Mouse (Mus musculus) kidney, adult 2 months (tissue): ENCODE data around the gene Zfp740. TPM values are rescaled to one million over a fixed set of nuclear protein-coding genes. Genes with fewer than 3 reads are reported as not detected.
A peak's percentile ranks its signal among the peaks of the same experiment; 100 is the strongest.

Experiments
- DNase-seq: peaks from one replicate; pipeline ENCODE4 v3.0.0; 2021
- H3K27ac ChIP-seq: fragments of 200-500 bp; 2 replicates; pipeline ENCODE4 v1.5.1; 2012; ENCODE audit warnings: low read depth, low read length, control low read depth, inconsistent platforms; ENCODE audit not compliant: insufficient read depth
- H3K27me3 ChIP-seq: fragments of 200-500 bp; replicated peaks from 2 replicates; pipeline ENCODE4 v1.6.1; 2012; ENCODE audit warnings: mild to moderate bottlenecking, moderate library complexity, low read length, inconsistent platforms; ENCODE audit not compliant: control insufficient read depth, insufficient read depth
- H3K36me3 ChIP-seq: fragments of 200-500 bp; 2 replicates; pipeline ENCODE4 v1.6.1; 2012; ENCODE audit warnings: mild to moderate bottlenecking, moderate library complexity, low read length, inconsistent platforms; ENCODE audit not compliant: control insufficient read depth, insufficient read depth
- H3K4me1 ChIP-seq: fragments of 200-500 bp; 2 replicates; pipeline ENCODE4 v1.6.1; 2011; ENCODE audit warnings: low read length; ENCODE audit not compliant: control insufficient read depth, insufficient read depth
- H3K4me3 ChIP-seq: fragments of 200-500 bp; 2 replicates; pipeline ENCODE4 v1.5.1; 2011; ENCODE audit warnings: mild to moderate bottlenecking, low read depth, low read length, control low read depth; ENCODE audit not compliant: insufficient read depth
- CTCF ChIP-seq: fragments of 200-500 bp; conservative IDR thresholded peaks from 2 replicates; pipeline ENCODE4 v1.5.1; 2011; ENCODE audit warnings: low read depth, mild to moderate bottlenecking, control low read depth, low read length, moderate library complexity, mixed read lengths; ENCODE audit not compliant: insufficient read depth, insufficient read length
- POLR2A ChIP-seq: fragments of 200-500 bp; IDR thresholded peaks from one replicate; pipeline ENCODE4 v1.6.1; 2011; ENCODE audit warnings: low read depth, low read length, control low read depth
- WGBS: fragments of 180-500 bp; shearing (Covaris S2); methylation state at CpG from one replicate; pipeline ENCODE4 v1.1.7; 2018; 5-methylcytosine and 5-hydroxymethylcytosine counted together
- polyA plus RNA-seq: library from polyadenylated mRNA; depleted of rRNA; stranded (reverse); fragments of >200 nt; gene quantifications from 2 replicates; pipeline ENCODE4 v1.2.3, GENCODE M21; 2012

The Zfp740 gene
- polyA plus RNA-seq, 1 experiment, result 30.3 TPM

DNA sequence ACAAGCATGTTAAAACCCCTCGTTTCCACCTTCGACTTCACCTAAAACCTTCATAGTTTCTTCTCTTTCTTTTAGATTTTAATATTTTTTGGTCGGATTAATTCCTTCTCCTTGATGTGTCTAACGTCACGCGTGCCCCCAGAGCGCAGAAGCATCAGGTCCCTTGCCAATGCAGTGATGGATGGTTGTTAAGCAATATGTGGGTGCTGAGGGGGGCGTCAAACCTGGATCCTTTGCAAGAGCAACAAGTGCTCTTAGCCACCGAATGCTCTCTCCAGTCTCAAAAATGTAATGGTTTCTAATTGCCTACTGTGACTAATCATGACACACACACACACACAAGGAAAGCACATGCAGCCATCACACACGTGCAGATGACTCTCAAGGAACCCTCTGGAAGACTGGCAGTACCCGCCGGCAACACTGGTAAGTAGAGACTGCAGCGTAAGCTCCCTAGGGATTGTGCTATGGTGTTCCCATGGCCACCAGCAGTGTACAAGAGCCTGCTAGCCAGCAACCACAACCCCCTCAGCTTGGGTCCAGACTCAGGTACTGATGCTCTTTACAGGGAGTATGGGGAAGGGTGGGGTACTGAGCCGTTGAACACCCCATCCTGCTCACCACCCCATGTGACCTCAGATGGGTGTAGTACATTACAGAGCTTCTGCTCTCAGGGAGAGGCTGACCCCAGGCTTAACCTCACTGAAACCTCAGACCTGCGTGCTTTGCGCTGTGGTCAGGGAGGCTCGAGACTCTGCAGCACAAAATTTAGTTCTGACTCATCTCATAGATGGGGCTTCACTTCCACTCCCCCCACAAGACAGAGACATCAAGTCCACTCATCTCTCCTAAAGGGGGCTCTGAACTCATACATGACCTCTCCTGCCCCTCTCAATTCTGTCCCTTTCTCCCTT, 27.6 kb downstream of the Zfp740 start:
- Histone ChIP-seq H3K4me1 (no peaks in the 10 kb centered on the region), H3K27me3 (no peaks in the 10 kb centered on the region), H3K27ac (no peak overlapping the region), H3K4me3 (no peak overlapping the region), H3K36me3 (no peaks in the 10 kb centered on the region)
- 78% methylated on average over 17 of the region's 17 CpGs for WGBS
- TF ChIP-seq POLR2A, result no peak
- DNase-seq, result no peak

DNA sequence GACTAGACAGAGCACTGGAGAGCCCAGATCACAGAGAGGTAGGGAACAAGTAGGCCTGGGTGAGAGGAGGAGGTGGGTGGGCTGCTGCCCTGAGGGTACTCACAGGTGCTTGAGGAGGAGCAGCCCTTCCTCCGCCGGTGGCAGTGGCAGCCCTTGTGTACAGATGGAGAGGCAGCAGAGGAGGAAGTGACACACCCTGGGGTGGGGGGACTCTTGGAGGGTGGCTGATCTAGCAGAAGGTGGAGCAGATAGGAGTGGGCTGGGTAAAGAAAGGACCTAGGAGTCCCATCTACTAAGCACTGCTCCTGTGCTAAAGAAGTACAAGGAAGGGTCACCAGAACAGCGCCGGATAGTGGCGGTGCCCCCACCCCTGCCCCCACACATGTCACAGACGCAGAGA, 28.7 kb downstream of the Zfp740 start, which contains the start of gene Itgb7:
Gene Itgb7, minus strand, starts transcription at position 197 of the 400 bp plus-strand sequence.
- Histone ChIP-seq H3K36me3 (no peaks in the 10 kb centered on the region), H3K4me1 (no peaks in the 10 kb centered on the region), H3K27me3 (no peaks in the 10 kb centered on the region), H3K27ac (no peak within 1 kb of the TSS), H3K4me3 (no peak within 1 kb of the TSS)
- no peak for DNase-seq
- WGBS, result 39% methylated on average over 6 of the region's 6 CpGs
- TF ChIP-seq CTCF (no peak), POLR2A (no peak)

DNA sequence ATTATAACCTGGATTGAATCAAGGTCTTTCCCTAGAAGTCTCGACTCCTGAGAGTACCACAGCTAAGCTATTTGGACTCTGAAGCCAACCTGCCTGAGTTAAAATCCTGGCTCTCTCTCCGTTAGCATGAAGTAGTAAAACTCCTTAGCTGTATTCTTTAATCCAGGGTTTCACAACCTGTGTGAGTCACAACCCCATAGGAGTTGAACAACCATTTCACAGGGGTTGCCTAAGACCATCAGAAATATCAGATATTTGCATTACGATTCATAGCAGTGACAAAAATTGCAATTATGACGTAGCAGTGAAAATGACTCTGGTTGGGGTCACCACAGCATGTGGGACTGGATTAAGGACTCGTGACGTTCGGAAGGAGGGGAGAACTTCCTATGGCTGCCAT, 29.7 kb downstream of the Zfp740 start:
- TF ChIP-seq CTCF, result no peak
- no peak for TF ChIP-seq POLR2A
- Histone ChIP-seq H3K4me1 (no peaks in the 10 kb centered on the region), H3K27me3 (no peaks in the 10 kb centered on the region), H3K27ac (no peak overlapping the region), H3K4me3 (no peak overlapping the region), H3K36me3 (no peaks in the 10 kb centered on the region)
- DNase-seq, result no peak
- 87% methylated on average over 7 of the region's 7 CpGs for WGBS

DNA sequence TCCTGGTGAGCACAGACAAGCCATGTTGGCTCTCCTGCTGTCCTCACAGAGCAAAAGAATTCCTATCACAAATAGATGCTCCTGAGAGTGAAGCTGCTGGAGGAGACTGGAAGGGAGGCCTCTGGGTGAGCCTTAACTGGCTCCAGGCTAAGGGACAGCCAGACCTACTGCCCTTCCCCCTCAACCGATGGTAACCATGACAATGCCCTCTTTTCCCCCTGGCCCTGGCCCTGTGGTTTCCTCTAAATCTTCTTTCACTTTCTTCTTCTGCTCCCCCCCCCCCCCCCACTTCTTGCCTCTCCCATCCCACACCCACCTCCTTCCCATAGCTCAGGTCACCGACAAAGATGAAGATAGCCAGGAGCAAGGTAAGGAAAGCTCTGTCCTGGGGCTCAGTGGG, 30.8 kb downstream of the Zfp740 start:
- no peak for TF ChIP-seq CTCF
- TF ChIP-seq POLR2A, result no peak
- Histone ChIP-seq H3K4me3 (no peak overlapping the region), H3K4me1 (no peaks in the 10 kb centered on the region), H3K36me3 (no peaks in the 10 kb centered on the region), H3K27me3 (no peaks in the 10 kb centered on the region), H3K27ac (no peak overlapping the region)
- peak; percentile 45 for DNase-seq
- 34% methylated on average over 2 of the region's 2 CpGs for WGBS

DNA sequence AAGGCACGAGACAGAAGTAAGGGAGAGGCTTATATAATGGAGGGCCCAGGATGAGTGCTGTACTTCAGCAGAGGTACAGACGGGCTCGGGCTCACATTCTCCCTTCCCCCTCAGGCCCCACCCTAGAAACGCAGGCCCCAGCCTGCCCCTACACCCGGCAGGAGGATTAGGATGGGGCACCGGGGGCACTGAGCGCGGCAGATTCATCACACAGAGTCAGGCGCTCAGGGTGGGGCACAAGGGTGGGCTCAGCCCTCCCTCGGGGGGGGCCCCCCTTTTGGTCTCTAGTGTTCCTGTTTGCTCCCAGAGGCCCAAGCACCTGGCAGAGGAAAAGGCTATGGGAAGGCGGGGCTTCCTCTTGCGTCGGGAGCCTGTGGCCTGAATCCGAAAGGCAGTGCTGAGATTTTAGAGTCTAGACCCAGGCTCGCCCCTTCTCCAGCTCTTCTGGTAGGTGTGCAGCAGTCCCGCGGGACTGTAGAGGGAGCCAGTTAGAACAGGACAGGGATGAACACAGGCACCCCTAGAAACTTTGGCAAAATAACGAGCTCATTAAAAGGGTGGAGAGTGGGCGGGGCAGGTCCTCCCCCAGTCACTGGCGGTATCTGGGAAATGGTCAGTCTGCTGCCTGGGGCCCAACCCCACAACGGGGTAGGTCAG, 32.5 kb downstream of the Zfp740 start:
- TF ChIP-seq CTCF (no peak), POLR2A (no peak)
- 31% methylated on average over 21 of the region's 21 CpGs for WGBS
- Histone ChIP-seq H3K27ac (no peak overlapping the region), H3K36me3 (no peaks in the 10 kb centered on the region), H3K4me1 (no peaks in the 10 kb centered on the region), H3K4me3 (no peak overlapping the region), H3K27me3 (no peaks in the 10 kb centered on the region)
- peak; percentile 66 for DNase-seq

DNA sequence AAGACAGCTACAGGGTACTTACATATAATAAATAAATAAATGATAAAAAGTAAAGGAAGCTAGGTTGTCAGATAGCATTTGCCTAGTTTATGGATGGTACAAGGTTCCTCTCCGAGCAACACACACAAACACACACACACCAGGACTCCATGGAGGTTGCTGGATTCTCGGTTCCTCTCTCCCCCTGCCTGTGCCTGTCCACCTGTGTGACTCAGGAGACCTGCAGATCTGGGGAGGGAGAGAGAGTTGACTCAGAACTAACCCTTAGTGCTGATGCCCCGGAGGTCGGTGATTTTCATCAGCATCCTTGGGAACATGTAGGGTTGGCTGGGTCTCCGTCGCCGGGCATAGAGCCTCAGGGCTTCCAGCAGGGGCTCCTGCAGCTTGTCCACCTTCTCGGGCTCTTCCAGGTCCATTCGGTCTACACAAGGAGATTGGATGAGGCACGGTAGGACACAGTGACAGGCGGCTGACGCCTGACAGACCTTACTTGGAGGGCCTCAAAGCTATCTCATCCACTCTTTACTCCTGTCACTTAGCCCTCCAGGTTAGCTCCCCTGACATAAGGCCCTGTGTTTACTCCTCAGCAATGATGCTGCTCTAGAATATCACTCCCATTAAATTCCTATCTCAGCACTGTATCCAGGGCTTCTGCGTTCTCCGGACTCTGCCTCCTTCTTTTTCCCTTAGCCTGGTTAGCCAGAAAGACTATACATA, 35.7 kb downstream of the Zfp740 start:
- DNase-seq, result no peak
- no peaks in the 10 kb centered on the region for H3K27me3 ChIP-seq
- H3K4me3 ChIP-seq, result no peak overlapping the region
- no peak overlapping the region for H3K27ac ChIP-seq
- TF ChIP-seq POLR2A (no peak), CTCF (no peak)
- no peaks in the 10 kb centered on the region for H3K36me3 ChIP-seq
- 88% methylated on average over 14 of the region's 14 CpGs for WGBS
- H3K4me1 ChIP-seq, result peaks cover 3% of the 10 kb centered on the region; the same call in 1 of the 2 replicates

DNA sequence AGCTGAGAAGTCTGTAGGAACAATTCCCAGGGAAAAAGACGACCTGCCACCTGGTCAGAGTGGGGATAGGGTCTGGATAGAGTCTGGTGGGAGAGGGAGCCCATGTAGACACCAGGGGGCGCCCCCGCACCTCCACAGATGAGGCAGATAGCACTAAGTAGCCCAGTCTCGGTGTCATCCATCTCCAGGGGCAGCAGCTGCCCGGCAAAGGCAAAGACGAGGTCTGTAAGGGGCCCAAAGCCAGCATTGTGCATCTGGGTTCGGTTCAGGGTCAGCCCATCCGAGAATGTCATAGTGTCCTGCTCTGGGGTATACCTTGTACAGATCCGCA, 36.2 kb downstream of the Zfp740 start:
- H3K4me3 ChIP-seq, result no peak overlapping the region
- no peaks in the 10 kb centered on the region for H3K36me3 ChIP-seq
- WGBS, result 17% methylated on average over 9 of the region's 9 CpGs
- no peaks in the 10 kb centered on the region for H3K27me3 ChIP-seq
- no peak overlapping the region for H3K27ac ChIP-seq
- TF ChIP-seq CTCF, result peak; percentile 82
- TF ChIP-seq POLR2A, result no peak
- DNase-seq, result peak; percentile 85
- H3K4me1 ChIP-seq, result peaks cover 7% of the 10 kb centered on the region; the same call in 1 of the 2 replicates
